Mouse (Mus musculus) stomach, postnatal 0 days (tissue): Measurements from ENCODE around the gene Asphd2.

Source experiments
- CTCF ChIP-seq: IDR thresholded peaks from 2 replicates; pipeline ENCODE4 v1.5.1; 2016; ENCODE audit warnings: antibody characterized with exemption, low read depth, mild to moderate bottlenecking, moderate library complexity
- EP300 ChIP-seq: optimal IDR thresholded peaks from 2 replicates; pipeline ENCODE3; 2016; ENCODE audit warnings: antibody characterized with exemption

- TF ChIP-seq CTCF (no peak), EP300 (no peak)
These were observed 18.6 kb downstream of the Asphd2 start for GRCm38 (mm10) chr5:112376111-112376510.
